Mouse (Mus musculus): ENCODE measurements at regions not wholly inside any gene's neighbourhood (a gene's known extent, or its start where the extent isn't known, plus 50 kb on each side); places are given as distances from the start of the nearest gene placed in this dataset.

- DNase-seq (ENCODE audit: low spot score in 2 of 2) = no peak
Observed at GRCm38 (mm10) chr3:101749841-101750240, 98.9 kb downstream of the Mab21l3 start.

- DNase-seq (ENCODE audit: low spot score in 2 of 2) = no peak
Observed at GRCm38 (mm10) chr3:101749031-101749632, 99.6 kb downstream of the Mab21l3 start.

- DNase-seq (ENCODE audit: low spot score in 2 of 2) = no peak
Observed at GRCm38 (mm10) chr3:101748186-101748585, 100.6 kb downstream of the Mab21l3 start.

- no peak for DNase-seq (ENCODE audit: low spot score in 2 of 2)
Observed at GRCm38 (mm10) chr3:101740906-101741305, 107.9 kb downstream of the Mab21l3 start.

GRCm38 (mm10) chr3:101737197-101737596 is 111.6 kb downstream of the Mab21l3 start:
- no peak for DNase-seq (ENCODE audit: low spot score in 2 of 2)

- no peak for DNase-seq (ENCODE audit: low spot score in 2 of 2)
Observed at GRCm38 (mm10) chr3:101729044-101729443, 119.7 kb downstream of the Mab21l3 start.

- DNase-seq (ENCODE audit: low spot score in 2 of 2) = no peak
Observed at GRCm38 (mm10) chr3:101722926-101723325, 118.4 kb upstream of the Atp1a1 start.

- DNase-seq (ENCODE audit: low spot score in 2 of 2) = no peak
Observed at GRCm38 (mm10) chr3:101722001-101722400, 117.5 kb upstream of the Atp1a1 start.

GRCm38 (mm10) chr3:101715416-101715815 is 110.9 kb upstream of the Atp1a1 start:
- DNase-seq (ENCODE audit: low spot score in 2 of 2) = no peak

GRCm38 (mm10) chr3:101714810-101715209 is 110.3 kb upstream of the Atp1a1 start:
- DNase-seq (ENCODE audit: low spot score in 2 of 2) = no peak

- no peak for DNase-seq (ENCODE audit: low spot score in 2 of 2)
Observed at GRCm38 (mm10) chr3:101713669-101714068, 109.2 kb upstream of the Atp1a1 start.

- peak in 1 of 2 experiments; percentile 30 for DNase-seq (ENCODE audit: low spot score in 2 of 2)
Observed at GRCm38 (mm10) chr3:101713138-101713638, 108.7 kb upstream of the Atp1a1 start.

GRCm38 (mm10) chr3:101712666-101713065 is 108.2 kb upstream of the Atp1a1 start:
- no peak for DNase-seq (ENCODE audit: low spot score in 2 of 2)

- peak in 1 of 2 experiments; percentile 57 for DNase-seq (ENCODE audit: low spot score in 2 of 2)
Observed at GRCm38 (mm10) chr3:101711594-101712171, 107.2 kb upstream of the Atp1a1 start.

GRCm38 (mm10) chr3:101709379-101709970 is 105.0 kb upstream of the Atp1a1 start:
- DNase-seq (ENCODE audit: low spot score in 2 of 2) = peak in 1 of 2 experiments; percentile 51

GRCm38 (mm10) chr3:101708821-101709220 is 104.3 kb upstream of the Atp1a1 start:
- DNase-seq (ENCODE audit: low spot score in 2 of 2) = no peak

GRCm38 (mm10) chr3:101704919-101705318 is 100.4 kb upstream of the Atp1a1 start:
- DNase-seq (ENCODE audit: low spot score in 2 of 2) = no peak

GRCm38 (mm10) chr3:101704326-101704725 is 99.8 kb upstream of the Atp1a1 start:
- no peak for DNase-seq (ENCODE audit: low spot score in 2 of 2)

- no peak for DNase-seq (ENCODE audit: low spot score in 2 of 2)
Observed at GRCm38 (mm10) chr3:101701763-101702173, 97.3 kb upstream of the Atp1a1 start.

- peak; percentile 39 to 67 for DNase-seq (ENCODE audit: low spot score in 2 of 2)
Observed at GRCm38 (mm10) chr3:101700974-101701610, 96.6 kb upstream of the Atp1a1 start.

- no peak for DNase-seq (ENCODE audit: low spot score in 2 of 2)
Observed at GRCm38 (mm10) chr3:101699929-101700681, 95.6 kb upstream of the Atp1a1 start.

GRCm38 (mm10) chr3:101696832-101697231 is 92.3 kb upstream of the Atp1a1 start:
- no peak for DNase-seq (ENCODE audit: low spot score in 2 of 2)
